Mouse (Mus musculus) midbrain, embryonic 16.5 days (tissue): ENCODE data around the gene Akr1b10. TPM values are rescaled to one million over a fixed set of nuclear protein-coding genes. Genes with fewer than 3 reads are reported as not detected.

ENCODE experiments used
- ATAC-seq: fragments of 200-750 bp; cut with Nextera tagmentation; 2 replicates; pipeline ENCODE4 v1.8.0; 2017; ENCODE audit warnings: moderate TSS enrichment
- H3K27ac ChIP-seq: fragments of 300-500 bp; sonication (generic); 2 replicates; pipeline ENCODE4 v1.5.1; 2014; ENCODE audit warnings: mild to moderate bottlenecking, low read length, mixed read lengths
- H3K27me3 ChIP-seq: fragments of 300-500 bp; sonication (generic); 2 replicates; pipeline ENCODE4 v1.6.1; 2014; ENCODE audit warnings: low read depth, low read length, mixed read lengths; ENCODE audit not compliant: control insufficient read depth, insufficient read depth
- H3K36me3 ChIP-seq: fragments of 300-500 bp; sonication (generic); 2 replicates; pipeline ENCODE4 v1.6.1; 2014; ENCODE audit warnings: mild to moderate bottlenecking, low read length, moderate library complexity, mixed read lengths; ENCODE audit not compliant: control insufficient read depth, insufficient read depth
- H3K4me1 ChIP-seq: fragments of 300-500 bp; sonication (generic); 2 replicates; pipeline ENCODE4 v1.6.1; 2014; ENCODE audit warnings: mild to moderate bottlenecking, low read length, mixed read lengths; ENCODE audit not compliant: control insufficient read depth, insufficient read depth
- H3K4me2 ChIP-seq: fragments of 300-500 bp; sonication (generic); 2 replicates; pipeline ENCODE4 v1.6.1; 2014; ENCODE audit warnings: mild to moderate bottlenecking, low read length, mixed read lengths
- H3K4me3 ChIP-seq: fragments of 300-500 bp; sonication (generic); 2 replicates; pipeline ENCODE4 v1.5.1; 2014; ENCODE audit warnings: low read depth, mild to moderate bottlenecking, low read length, moderate library complexity, mixed read lengths
- H3K9ac ChIP-seq: fragments of 300-500 bp; sonication (generic); 2 replicates; pipeline ENCODE4 v1.6.1; 2014; ENCODE audit warnings: low read depth, low read length, mixed read lengths
- H3K9me3 ChIP-seq: fragments of 300-500 bp; sonication (generic); replicated peaks from 2 replicates; pipeline ENCODE4 v1.6.1; 2014; ENCODE audit warnings: mild to moderate bottlenecking, low read length, mixed read lengths; ENCODE audit not compliant: control insufficient read depth, poor library complexity, severe bottlenecking
- WGBS: fragments of 180-500 bp; shearing (Covaris S2); extraction: QIAGEN DNeasy Blood & Tissue Kit; methylation state at CpG from one replicate; pipeline ENCODE4 v1.1.7; 2014; 5-methylcytosine and 5-hydroxymethylcytosine counted together
- polyA plus RNA-seq: library from polyadenylated mRNA; unstranded; fragments of >200 nt; fragmentation: Nextera tagmentation; extraction: Ambion mirVana; gene quantifications from 2 replicates; pipeline ENCODE4 v1.2.1, GENCODE M21; 2015

Gene Akr1b10
- polyA plus RNA-seq, 1 experiment from 2014 or later, result 11.9 TPM

- Histone ChIP-seq H3K4me2 (no peak overlapping the region), H3K4me3 (no peak overlapping the region), H3K9me3 (no peaks in the 10 kb centered on the region), H3K36me3 (no peaks in the 10 kb centered on the region), H3K27ac (no peak overlapping the region), H3K27me3 (no peaks in the 10 kb centered on the region), H3K4me1 (no peaks in the 10 kb centered on the region), H3K9ac (no peak overlapping the region)
- WGBS, result 98% methylated on average over 2 of the region's 2 CpGs
- no peak for ATAC-seq
These were observed 32.5 kb downstream of the Akr1b10 start for GRCm38 (mm10) chr6:34416521-34416920.

GRCm38 (mm10) chr6:34419071-34419470, 35.1 kb downstream of the Akr1b10 start:
- no peak for ATAC-seq
- Histone ChIP-seq H3K4me3 (no peak overlapping the region), H3K27me3 (no peaks in the 10 kb centered on the region), H3K4me2 (no peak overlapping the region), H3K4me1 (no peaks in the 10 kb centered on the region), H3K36me3 (no peaks in the 10 kb centered on the region), H3K9ac (no peak overlapping the region), H3K9me3 (no peaks in the 10 kb centered on the region), H3K27ac (no peak overlapping the region)

DNA sequence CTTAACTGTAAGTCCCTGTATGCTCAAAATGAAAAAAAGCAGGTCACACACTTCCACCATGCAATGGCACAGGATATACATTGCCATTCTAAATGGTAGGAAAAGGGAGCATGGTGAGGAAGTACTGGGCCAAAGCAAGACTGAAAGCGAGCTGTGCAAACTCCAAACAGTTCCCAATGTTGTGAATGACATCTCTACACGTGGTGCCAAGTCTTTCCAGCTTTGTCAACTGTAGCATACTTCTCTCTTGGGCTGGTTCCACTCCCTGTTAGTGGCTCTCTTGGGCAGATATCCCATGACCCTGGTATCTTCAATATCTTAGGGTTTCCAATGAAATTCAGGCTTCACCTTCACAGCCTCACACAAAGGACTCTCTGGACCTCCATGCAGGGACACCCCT, 55.0 kb downstream of the Akr1b10 start:
- Histone ChIP-seq H3K4me3 (no peak overlapping the region), H3K27me3 (no peaks in the 10 kb centered on the region), H3K4me2 (no peak overlapping the region), H3K9me3 (no peaks in the 10 kb centered on the region), H3K4me1 (no peaks in the 10 kb centered on the region), H3K36me3 (no peaks in the 10 kb centered on the region), H3K9ac (no peak overlapping the region), H3K27ac (no peak overlapping the region)
- WGBS, result 60% methylated on average over 2 of the region's 2 CpGs
- ATAC-seq, result no peak

GRCm38 (mm10) chr6:34441556-34442257, 57.7 kb downstream of the Akr1b10 start:
- H3K4me3 ChIP-seq, result no peak overlapping the region
- no peak for ATAC-seq
- no peak overlapping the region for H3K27ac ChIP-seq
- H3K4me1 ChIP-seq, result no peaks in the 10 kb centered on the region
- H3K9ac ChIP-seq, result no peak overlapping the region
- no peaks in the 10 kb centered on the region for H3K9me3 ChIP-seq
- no peaks in the 10 kb centered on the region for H3K27me3 ChIP-seq
- no peaks in the 10 kb centered on the region for H3K36me3 ChIP-seq
- WGBS, result 69% methylated on average over 9 of the region's 9 CpGs
- no peak overlapping the region for H3K4me2 ChIP-seq

- H3K4me1 ChIP-seq, result no peaks in the 10 kb centered on the region
- no peak overlapping the region for H3K4me2 ChIP-seq
- no peak overlapping the region for H3K4me3 ChIP-seq
- ATAC-seq, result no peak
- H3K9ac ChIP-seq, result no peak overlapping the region
- H3K36me3 ChIP-seq, result no peaks in the 10 kb centered on the region
- H3K27me3 ChIP-seq, result no peaks in the 10 kb centered on the region
- WGBS, result 82% methylated on average over 2 of the region's 2 CpGs
- no peak overlapping the region for H3K27ac ChIP-seq
- H3K9me3 ChIP-seq, result no peaks in the 10 kb centered on the region
These were observed 59.8 kb downstream of the Akr1b10 start for GRCm38 (mm10) chr6:34443791-34444190.

Other genes starting within 250 kb of the Akr1b10 start
- 44.5 and 45.1 TPM in 2 replicates for gene Slc35b4, start 207.1 kb upstream of the Akr1b10 start, polyA plus RNA-seq
- gene Akr1b3, start 66.7 kb upstream of the Akr1b10 start, polyA plus RNA-seq, result 105 and 108 TPM in 2 replicates
- gene Akr1b8, start 30.1 kb upstream of the Akr1b10 start, polyA plus RNA-seq, result 2.7 and 3.1 TPM in 2 replicates
- not detected in 2 replicates for gene Akr1b7, start 28.1 kb downstream of the Akr1b10 start, polyA plus RNA-seq
- gene Bpgm, start 92.0 kb downstream of the Akr1b10 start, polyA plus RNA-seq, result 96.2 and 96.8 TPM in 2 replicates
- gene Cald1, start 214.3 kb downstream of the Akr1b10 start, polyA plus RNA-seq, result 52.1 and 58.2 TPM in 2 replicates